Mouse (Mus musculus): ENCODE measurements at regions not wholly inside any gene's neighbourhood (a gene's known extent, or its start where the extent isn't known, plus 50 kb on each side); places are given as distances from the start of the nearest gene placed in this dataset.

GRCm38 (mm10) chr9:9312274-9312673 lies 73.4 kb upstream of the Arhgap42 start:
- TF ChIP-seq POLR2A (IDR thresholded peaks at IDR 0.05; ENCODE audit: low read depth, low read length) (no peak), CTCF (conservative IDR thresholded peaks at IDR 0.05; ENCODE audit: insufficient read depth, insufficient read length, low read depth, low read length) (no peak)
